Mouse (Mus musculus) hindbrain, embryonic 12.5 days (tissue): ENCODE results near the gene Hist1h4b. TPM values are rescaled to one million over a fixed set of nuclear protein-coding genes. Genes with fewer than 3 reads are reported as not detected.
"Not testable (repeated sequence)": the region's sequence is repeated elsewhere in the genome, so short reads cannot be mapped to it uniquely, and the experiment has no call there.

Source experiments
- ATAC-seq: fragments of 200-750 bp; cut with Nextera tagmentation; 2 replicates; pipeline ENCODE4 v1.8.0; 2017; ENCODE audit warnings: moderate TSS enrichment; ENCODE audit not compliant: low FRiP score
- H3K27ac ChIP-seq: fragments of 300-500 bp; sonication (generic); 2 replicates; pipeline ENCODE4 v1.5.1; 2016; ENCODE audit warnings: mild to moderate bottlenecking
- H3K27me3 ChIP-seq: fragments of 300-500 bp; sonication (generic); 2 replicates; pipeline ENCODE4 v1.6.1; 2016; ENCODE audit warnings: mild to moderate bottlenecking
- H3K36me3 ChIP-seq: fragments of 300-500 bp; sonication (generic); 2 replicates; pipeline ENCODE4 v1.6.1; 2016; ENCODE audit warnings: mild to moderate bottlenecking
- H3K4me1 ChIP-seq: fragments of 300-500 bp; sonication (generic); 2 replicates; pipeline ENCODE4 v1.6.1; 2016
- H3K4me2 ChIP-seq: fragments of 300-500 bp; sonication (generic); replicated peaks from 2 replicates; pipeline ENCODE4 v1.6.1; 2016; ENCODE audit warnings: mild to moderate bottlenecking
- H3K4me3 ChIP-seq: fragments of 300-500 bp; sonication (generic); 2 replicates; pipeline ENCODE4 v1.5.1; 2016; ENCODE audit warnings: mild to moderate bottlenecking
- H3K9ac ChIP-seq: fragments of 300-500 bp; sonication (generic); 2 replicates; pipeline ENCODE4 v1.6.1; 2016; ENCODE audit warnings: mild to moderate bottlenecking, moderate library complexity
- H3K9me3 ChIP-seq: fragments of 300-500 bp; sonication (generic); replicated peaks from 2 replicates; pipeline ENCODE4 v1.6.1; 2016; ENCODE audit warnings: mild to moderate bottlenecking
- WGBS: fragments of 180-500 bp; shearing (Covaris S2); methylation state at CpG from one replicate; pipeline ENCODE4 v1.1.7; 2016; 5-methylcytosine and 5-hydroxymethylcytosine counted together
- polyA plus RNA-seq: library from polyadenylated mRNA; unstranded; fragments of >200 nt; fragmentation: Nextera tagmentation; extraction: Ambion mirVana; gene quantifications from 2 replicates; pipeline ENCODE4 v1.2.1, GENCODE M21; 2016

The Hist1h4b gene
- polyA plus RNA-seq = 5.0 and 5.5 TPM in 2 replicates

DNA sequence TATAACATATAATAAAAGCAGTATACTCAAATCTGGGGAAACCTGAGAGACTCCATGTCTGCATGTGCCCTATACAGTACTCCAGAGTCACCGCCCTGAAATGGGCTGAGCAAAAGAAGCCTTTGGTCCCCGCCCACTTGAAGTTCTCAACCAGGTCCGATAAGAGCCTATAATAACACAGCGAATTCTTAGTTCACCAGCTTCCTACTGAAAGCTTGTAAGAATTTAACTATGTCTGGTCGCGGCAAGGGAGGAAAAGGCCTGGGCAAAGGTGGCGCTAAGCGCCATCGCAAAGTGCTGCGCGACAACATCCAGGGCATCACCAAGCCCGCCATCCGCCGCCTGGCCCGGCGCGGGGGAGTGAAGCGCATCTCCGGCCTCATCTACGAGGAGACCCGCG is at the start of gene Hist1h4b:
Hist1h4b (plus strand) TSS at position 224 of the 400 bp plus-strand sequence.
- H3K4me1 ChIP-seq = peaks cover 16% of the 10 kb centered on the region
- H3K4me2 ChIP-seq = peak within 1 kb of the TSS; percentile 57
- H3K4me3 ChIP-seq = peak within 1 kb of the TSS; percentile 36
- no peaks in the 10 kb centered on the region for H3K27me3 ChIP-seq
- H3K36me3 ChIP-seq = no peaks in the 10 kb centered on the region
- under 1% methylated on average over 19 of the region's 22 CpGs for WGBS
- peak within 1 kb of the TSS; percentile 54 for H3K9ac ChIP-seq
- ATAC-seq = peak; percentile 74
- H3K9me3 ChIP-seq = no peaks in the 10 kb centered on the region
- peak within 1 kb of the TSS; percentile 85 for H3K27ac ChIP-seq

DNA sequence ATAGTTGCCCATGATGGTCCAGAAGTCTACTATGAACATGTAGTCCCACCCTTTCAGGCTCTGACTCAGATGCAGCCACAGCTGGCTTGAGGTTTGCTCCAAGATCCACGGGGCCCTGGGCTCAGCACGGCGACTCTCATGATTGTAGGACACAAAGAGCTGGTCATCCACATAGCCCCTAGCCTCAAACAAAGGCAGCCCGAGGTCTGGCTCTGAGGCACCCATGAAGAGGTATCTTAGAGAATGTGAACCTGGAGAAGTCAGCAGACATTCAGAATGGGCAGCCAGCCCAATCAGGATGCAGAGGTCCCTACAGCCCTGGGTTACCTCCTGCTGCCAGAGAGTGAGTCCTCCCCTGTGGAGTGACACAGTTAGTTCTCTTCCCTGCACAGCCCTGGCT is 48.8 kb upstream of the Hist1h4b start:
- H3K4me3 ChIP-seq = no peak overlapping the region
- peaks cover 4% of the 10 kb centered on the region; the same call in 1 of the 2 replicates for H3K27me3 ChIP-seq
- H3K4me1 ChIP-seq = peaks cover 12% of the 10 kb centered on the region
- H3K9me3 ChIP-seq = no peaks in the 10 kb centered on the region
- H3K4me2 ChIP-seq = no peak overlapping the region
- H3K9ac ChIP-seq = no peak overlapping the region
- 86% methylated on average over 4 of the region's 4 CpGs for WGBS
- ATAC-seq = no peak
- H3K27ac ChIP-seq = no peak overlapping the region
- no peaks in the 10 kb centered on the region for H3K36me3 ChIP-seq

DNA sequence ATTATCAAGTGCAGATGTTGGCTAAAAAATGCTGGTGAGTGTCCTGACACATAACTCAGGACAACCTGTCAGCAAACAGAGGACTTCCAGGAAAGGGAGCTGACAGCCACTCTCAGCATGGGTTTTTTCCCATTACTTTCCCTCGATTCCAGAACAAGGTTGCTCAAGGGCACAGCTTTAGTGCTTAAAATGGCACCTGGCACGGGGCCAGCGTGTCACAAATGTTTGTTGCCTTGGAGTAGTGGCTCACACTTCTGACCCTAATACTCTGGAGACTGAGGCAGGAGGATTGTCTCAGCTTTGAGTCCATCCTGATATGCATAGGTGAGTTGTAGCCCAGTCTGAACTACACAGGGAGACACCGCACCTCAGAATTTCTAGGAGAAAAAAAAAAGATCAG is 48.2 kb upstream of the Hist1h4b start:
- Histone ChIP-seq H3K9me3 (no peaks in the 10 kb centered on the region), H3K4me1 (peaks cover 12% of the 10 kb centered on the region), H3K4me2 (no peak overlapping the region), H3K9ac (no peak overlapping the region), H3K27me3 (peaks cover 4% of the 10 kb centered on the region; the same call in 1 of the 2 replicates), H3K4me3 (no peak overlapping the region), H3K27ac (no peak overlapping the region), H3K36me3 (no peaks in the 10 kb centered on the region)
- 74% methylated on average over 4 of the region's 4 CpGs for WGBS
- ATAC-seq = no peak

DNA sequence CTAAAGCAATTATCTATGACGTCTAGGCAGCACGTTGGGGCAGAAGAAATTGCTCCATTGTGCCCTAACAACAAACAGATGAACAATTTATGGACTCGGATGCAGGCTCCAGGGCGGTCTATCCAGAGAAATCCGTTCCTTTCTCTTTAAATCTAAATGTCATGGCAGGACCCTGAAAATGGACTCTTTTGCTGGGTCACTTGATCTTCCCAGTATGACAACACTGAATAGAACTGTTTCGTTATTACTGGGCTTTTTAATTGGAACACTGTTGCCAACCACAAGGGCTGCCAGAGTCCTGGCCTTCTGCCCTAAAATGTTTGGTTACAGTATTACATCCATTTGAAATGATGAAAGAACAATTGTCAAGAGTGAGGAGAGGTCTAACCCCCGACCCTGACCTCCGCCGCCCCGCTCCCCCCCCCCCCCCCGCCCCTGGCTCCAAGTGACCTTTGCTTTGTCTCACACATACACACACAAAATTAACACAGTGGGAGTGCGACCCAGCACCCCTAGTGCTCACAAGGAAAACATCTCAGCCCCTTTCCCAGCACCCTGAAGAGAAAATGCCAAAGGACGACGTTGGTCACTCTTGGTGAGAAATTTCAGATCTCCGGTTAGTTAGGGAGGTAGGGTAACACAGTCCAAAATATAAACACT is 47.0 kb upstream of the Hist1h4b start:
- Histone ChIP-seq H3K36me3 (no peaks in the 10 kb centered on the region), H3K27ac (no peak overlapping the region), H3K4me3 (peak overlapping the region; percentile 32), H3K4me1 (peaks cover 12% of the 10 kb centered on the region), H3K4me2 (peak overlapping the region; percentile 59), H3K9ac (peak overlapping the region; percentile 55), H3K9me3 (no peaks in the 10 kb centered on the region), H3K27me3 (peaks cover 4% of the 10 kb centered on the region; the same call in 1 of the 2 replicates)
- WGBS = 9% methylated on average over 12 of the region's 15 CpGs
- no peak for ATAC-seq

DNA sequence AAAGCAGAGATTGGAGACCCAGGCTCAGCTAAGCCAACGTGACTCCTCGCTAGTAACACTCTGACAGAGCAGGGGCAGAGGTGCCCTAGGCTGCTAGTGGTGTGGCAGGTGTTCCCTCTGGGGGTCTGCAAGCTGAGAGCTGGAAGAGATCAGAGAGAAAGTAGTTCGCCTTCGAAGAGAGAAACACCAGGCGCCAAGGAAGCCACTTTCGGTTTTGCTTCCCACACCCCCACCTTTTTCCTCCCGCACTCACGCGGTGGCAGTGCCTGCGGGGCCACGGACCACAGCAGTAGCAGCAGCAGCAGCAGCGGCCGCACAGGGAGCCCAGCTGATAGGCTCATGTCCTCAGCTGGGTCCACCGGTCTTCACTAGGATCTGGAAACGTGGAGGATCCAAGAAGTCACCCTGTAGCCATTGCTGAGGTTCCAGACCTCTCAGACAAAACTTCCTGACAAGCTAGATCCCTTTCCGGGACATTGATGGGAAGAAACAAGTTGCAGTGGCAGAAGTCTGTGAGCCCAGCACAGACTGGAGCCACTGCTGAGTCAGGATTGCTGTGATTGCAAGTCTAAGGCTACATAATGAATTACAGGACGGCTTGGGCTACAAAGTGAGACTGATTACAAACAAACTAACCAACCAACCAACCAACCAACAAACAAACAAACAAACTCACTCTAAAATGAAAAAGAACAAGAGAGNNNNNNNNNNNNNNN is 46.3 kb upstream of the Hist1h4b start, which contains the start of gene Hfe:
Hfe (minus strand) TSS at position 481 of the 716 bp plus-strand sequence.
- peak; percentile 73; the same call in 1 of the 2 replicates for ATAC-seq
- H3K4me2 ChIP-seq = peak within 1 kb of the TSS; percentile 59
- peak within 1 kb of the TSS; percentile 55 for H3K9ac ChIP-seq
- 4% methylated on average over 17 of the region's 17 CpGs for WGBS
- H3K36me3 ChIP-seq = no peaks in the 10 kb centered on the region
- H3K4me1 ChIP-seq = peaks cover 12% of the 10 kb centered on the region
- H3K9me3 ChIP-seq = no peaks in the 10 kb centered on the region
- peak within 1 kb of the TSS; percentile 32 for H3K4me3 ChIP-seq
- peaks cover 4% of the 10 kb centered on the region; the same call in 1 of the 2 replicates for H3K27me3 ChIP-seq
- no peak within 1 kb of the TSS for H3K27ac ChIP-seq

DNA sequence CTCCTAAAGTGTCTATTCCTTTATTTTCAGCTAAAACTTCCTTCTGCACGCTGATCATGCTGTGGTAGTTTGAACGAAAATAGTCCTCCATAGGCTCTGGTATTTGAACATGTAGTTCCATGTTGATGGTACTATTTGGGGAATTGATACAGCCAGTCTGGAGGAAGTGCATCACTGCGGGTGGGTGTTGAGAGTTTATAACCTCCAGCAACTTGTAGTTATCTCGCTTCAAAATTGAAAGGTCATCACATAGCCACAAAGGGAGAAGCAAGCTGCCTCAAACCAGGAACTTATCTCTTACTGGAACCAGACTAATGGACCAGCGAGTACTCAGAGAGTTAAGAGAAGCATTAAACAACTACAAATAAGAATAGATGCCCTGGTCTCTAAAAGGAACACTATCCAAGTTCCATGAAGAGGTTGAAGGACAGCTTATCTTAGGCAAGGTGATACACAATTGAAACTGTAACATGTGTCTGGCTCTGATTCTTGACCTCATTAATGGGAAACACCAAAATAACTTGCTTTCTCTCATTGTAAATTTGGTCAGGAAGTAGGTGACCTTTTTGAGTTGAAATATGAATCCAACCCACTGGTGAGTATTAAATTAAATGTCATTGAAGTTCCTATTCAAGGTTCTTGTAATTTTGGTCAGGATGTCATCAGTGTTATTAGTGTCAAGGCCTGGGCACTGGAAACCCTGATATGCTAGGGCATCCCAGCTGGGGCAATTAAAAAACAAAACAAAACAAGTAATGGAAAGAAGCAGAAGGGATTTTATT is 40.4 kb upstream of the Hist1h4b start:
- Histone ChIP-seq H3K4me3 (no peak overlapping the region), H3K36me3 (no peaks in the 10 kb centered on the region), H3K27ac (no peak overlapping the region), H3K27me3 (peaks cover under 1% of the 10 kb centered on the region; the same call in 1 of the 2 replicates), H3K9ac (no peak overlapping the region), H3K4me1 (no peaks in the 10 kb centered on the region), H3K4me2 (no peak overlapping the region), H3K9me3 (no peaks in the 10 kb centered on the region)
- no peak for ATAC-seq
- 87% methylated on average over 5 of the region's 5 CpGs for WGBS

DNA sequence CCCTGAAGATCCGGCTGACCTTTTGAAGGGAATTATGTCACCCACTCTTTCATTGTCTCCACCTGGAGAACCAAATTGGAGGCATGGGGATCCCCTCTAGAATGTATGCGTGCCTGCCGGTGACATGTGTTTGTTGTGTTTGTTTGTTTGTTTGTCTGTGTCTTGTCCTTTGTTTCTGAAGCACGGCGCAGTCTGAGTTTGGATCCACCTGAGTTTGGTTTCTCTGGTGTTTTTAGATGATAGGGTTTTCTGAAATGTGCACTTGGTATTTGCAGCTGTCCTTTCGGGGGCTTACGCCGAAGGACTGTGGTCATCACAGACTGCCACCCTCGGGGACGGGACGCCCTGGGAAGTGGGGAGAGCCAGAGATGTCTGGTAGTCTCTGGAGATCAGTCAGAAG is 39.6 kb upstream of the Hist1h4b start:
- ATAC-seq = no peak
- Histone ChIP-seq H3K4me3 (no peak overlapping the region), H3K9me3 (no peaks in the 10 kb centered on the region), H3K27me3 (no peaks in the 10 kb centered on the region), H3K36me3 (no peaks in the 10 kb centered on the region), H3K9ac (no peak overlapping the region), H3K4me2 (no peak overlapping the region), H3K4me1 (no peaks in the 10 kb centered on the region), H3K27ac (no peak overlapping the region)
- 48% methylated on average over 11 of the region's 11 CpGs for WGBS

DNA sequence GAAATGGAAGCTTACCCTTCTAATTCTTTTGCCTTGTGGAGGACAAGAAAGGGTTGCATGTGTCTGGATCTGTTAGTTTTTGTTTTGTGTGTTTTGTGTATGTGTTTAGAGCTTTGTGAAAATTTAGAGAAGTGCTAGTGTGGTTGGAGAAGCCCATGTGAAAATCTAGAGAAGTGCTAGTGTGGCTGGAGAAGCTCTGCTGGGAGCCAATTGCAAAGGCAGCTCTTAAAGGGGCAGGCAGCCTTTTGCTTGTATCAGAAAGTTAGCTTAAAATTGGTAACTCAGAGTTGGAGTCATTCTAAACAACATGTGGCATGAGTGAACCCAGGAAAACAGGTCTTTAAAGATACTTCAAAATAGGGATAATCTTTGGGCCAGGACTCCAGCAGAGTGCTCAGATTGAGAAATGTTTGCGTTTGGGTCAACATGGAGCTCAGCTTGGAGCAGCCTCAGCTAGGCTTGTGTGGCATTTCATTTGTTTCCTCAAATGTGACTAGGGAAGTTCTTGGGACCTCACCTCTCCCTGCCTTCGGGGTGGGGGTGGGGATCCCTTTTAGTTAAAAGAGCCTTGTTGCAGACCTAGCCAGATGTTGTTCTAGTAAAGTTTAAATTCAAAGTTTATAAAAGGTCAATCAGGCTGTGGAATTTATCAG is 39.1 kb upstream of the Hist1h4b start:
- not testable (repeated sequence) for H3K27me3 ChIP-seq, H3K4me2 ChIP-seq, H3K36me3 ChIP-seq, H3K9ac ChIP-seq, H3K4me1 ChIP-seq, ATAC-seq, H3K27ac ChIP-seq, H3K4me3 ChIP-seq, H3K9me3 ChIP-seq
- WGBS = 11% methylated on average over 2 of the region's 2 CpGs

DNA sequence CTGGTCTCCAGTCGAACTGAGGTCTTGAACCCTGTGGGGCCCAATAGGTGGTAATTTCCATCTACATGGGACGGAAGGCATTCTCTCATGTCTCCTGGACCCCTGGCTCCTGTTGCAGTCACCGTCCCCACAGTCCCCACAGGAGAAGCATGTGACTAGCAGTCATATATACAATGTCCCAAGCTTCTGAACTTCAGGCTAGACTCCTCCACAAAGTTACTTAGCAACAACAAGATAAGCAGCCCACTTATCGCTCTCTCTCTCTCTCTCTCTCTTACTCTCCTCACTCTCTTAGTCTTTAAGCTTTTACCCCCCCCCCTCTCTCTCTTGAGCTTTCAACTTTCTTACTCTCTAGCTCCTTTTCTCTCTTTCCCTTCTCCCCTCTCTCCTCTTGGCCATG is 32.6 kb upstream of the Hist1h4b start:
- Histone ChIP-seq H3K27me3 (no peaks in the 10 kb centered on the region), H3K9me3 (no peaks in the 10 kb centered on the region), H3K36me3 (no peaks in the 10 kb centered on the region), H3K9ac (no peak overlapping the region), H3K4me1 (no peaks in the 10 kb centered on the region), H3K4me2 (no peak overlapping the region), H3K27ac (no peak overlapping the region), H3K4me3 (no peak overlapping the region)
- WGBS = 83% methylated on average over 4 of the region's 4 CpGs
- ATAC-seq = no peak

DNA sequence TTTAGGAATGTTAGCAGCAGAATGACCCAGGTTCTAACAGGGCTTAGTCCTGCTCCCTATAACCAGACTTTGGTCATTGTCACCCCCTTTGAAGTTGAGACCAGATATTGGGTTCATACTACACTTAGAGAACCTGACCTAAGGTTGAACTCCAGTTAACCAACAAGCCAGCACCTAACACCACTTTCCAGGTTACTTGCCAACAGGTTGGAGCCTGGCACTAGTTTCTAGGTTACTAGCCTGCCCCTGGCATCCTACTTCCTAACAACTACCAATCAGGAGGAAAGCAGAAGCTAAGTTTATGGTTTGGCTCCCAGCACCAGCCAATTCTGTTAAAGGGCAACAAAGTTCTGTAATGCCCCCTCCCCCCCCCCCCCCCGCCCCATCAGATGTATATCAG is 31.6 kb upstream of the Hist1h4b start:
- no peak for ATAC-seq
- H3K9me3 ChIP-seq = no peaks in the 10 kb centered on the region
- no peaks in the 10 kb centered on the region for H3K36me3 ChIP-seq
- H3K4me2 ChIP-seq = no peak overlapping the region
- H3K4me3 ChIP-seq = no peak overlapping the region
- no peak overlapping the region for H3K27ac ChIP-seq
- H3K27me3 ChIP-seq = no peaks in the 10 kb centered on the region
- H3K4me1 ChIP-seq = no peaks in the 10 kb centered on the region
- H3K9ac ChIP-seq = no peak overlapping the region
- no CpG with 5 or more reads among the region's 1 CpGs for WGBS

DNA sequence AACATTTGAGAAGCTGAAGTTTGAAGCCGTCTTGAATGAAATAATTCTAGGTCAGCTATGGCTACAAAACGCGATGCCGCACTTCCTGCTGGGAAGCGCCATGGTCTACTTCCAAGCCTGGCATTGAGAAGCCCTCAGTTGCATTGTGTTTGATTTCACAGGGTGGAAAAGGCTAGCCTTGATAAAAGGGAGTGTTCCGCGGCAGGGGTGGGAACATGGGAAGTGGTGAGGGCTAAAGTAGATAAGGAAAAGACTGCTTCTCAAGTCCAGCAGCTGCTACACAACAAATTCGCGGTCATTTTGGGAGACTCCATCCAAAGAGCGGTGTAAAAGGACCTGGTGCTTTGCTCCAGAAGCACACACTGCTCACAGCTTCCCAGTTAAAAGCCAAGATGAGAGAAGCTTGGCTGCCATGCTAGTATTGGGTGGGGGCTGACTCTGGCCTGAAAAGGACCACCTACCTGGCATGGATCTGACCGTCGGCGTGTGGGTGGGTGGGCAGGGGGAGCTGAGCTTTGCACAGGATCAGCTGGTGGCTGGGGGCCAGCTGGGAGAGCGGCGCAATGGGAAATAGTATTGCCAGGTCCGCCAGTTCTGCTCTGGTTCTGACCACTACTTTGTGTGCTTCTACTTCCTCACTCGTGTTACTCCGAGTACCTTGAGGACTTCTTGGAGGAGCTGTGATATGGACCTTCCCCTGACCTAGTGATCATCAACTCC is 28.2 kb upstream of the Hist1h4b start:
- H3K36me3 ChIP-seq = no peaks in the 10 kb centered on the region
- H3K9ac ChIP-seq = no peak overlapping the region
- no peaks in the 10 kb centered on the region for H3K9me3 ChIP-seq
- H3K27ac ChIP-seq = no peak overlapping the region
- no peak for ATAC-seq
- H3K4me1 ChIP-seq = no peaks in the 10 kb centered on the region
- no peak overlapping the region for H3K4me3 ChIP-seq
- no peaks in the 10 kb centered on the region for H3K27me3 ChIP-seq
- WGBS = 88% methylated on average over 18 of the region's 18 CpGs
- H3K4me2 ChIP-seq = no peak overlapping the region
